In the genomic region with DNA sequence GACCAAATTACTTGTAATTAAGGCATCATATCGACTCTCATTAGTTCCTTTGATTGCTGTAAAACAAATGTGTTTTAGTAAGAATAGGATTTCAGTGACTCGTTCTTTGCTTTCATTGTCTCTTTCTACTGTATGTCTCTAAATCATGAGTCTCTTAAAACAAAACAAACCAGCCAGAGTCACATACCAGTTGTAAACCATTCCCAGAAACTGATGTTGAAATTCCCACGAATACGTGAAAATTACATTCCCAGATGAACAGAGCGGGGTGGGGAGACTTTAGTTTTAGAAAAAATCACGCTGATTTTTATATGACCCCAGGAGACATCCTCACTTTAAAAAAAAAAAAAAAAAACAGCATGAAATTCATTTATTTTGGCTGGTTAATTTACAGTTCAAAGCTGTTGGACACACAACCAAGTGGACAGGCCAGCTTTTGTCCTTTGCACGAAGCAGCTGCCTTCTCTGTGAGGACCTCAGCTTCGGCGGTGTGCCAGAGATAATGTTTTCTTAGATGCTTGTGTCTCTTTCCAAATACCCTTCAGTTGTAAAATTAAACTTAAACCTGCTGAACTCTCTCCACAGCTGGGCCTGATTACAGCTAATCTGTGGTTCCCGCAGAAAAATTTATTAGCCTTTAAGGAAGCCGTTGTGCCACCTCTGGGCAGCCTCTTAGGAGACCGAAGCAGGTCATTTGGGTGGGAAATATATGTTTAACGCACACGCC, we compare ENCODE assay signal across 8 mouse cellular contexts.
A peak's percentile ranks its signal among the peaks of the same experiment; 100 is the strongest.
DNase-seq lines count a peak whose midpoint lies in the region; ATAC-seq lines count a peak whose summit lies in the region.

No protein-coding gene starts in this region.

- H3K36me3 ChIP-seq in embryonic facial prominence, embryonic 14.5 days (ENCODE audit: control insufficient read depth, insufficient read depth, low read length), result no peaks in the 10 kb centered on the region
- H3K36me3 ChIP-seq in hindbrain, embryonic 12.5 days, result no peaks in the 10 kb centered on the region

- no peak for ATAC-seq in embryonic facial prominence, embryonic 14.5 days (ENCODE audit: low read depth)
- no peak for ATAC-seq in hindbrain, embryonic 12.5 days (ENCODE audit: low FRiP score)

- peak; percentile 16 for DNase-seq in adrenal gland, postnatal 10 days
- no peak for DNase-seq in adrenal gland, adult 18-20 months (ENCODE audit: low spot score in 2 of 2)
- DNase-seq in embryonic facial prominence, embryonic 14.5 days (ENCODE audit: low spot score), result peak; percentile 83
- DNase-seq in heart, postnatal 36 days, result peak; percentile 26 to 47
- peak; percentile 42 for DNase-seq in lung, postnatal 14 days
- no peak for DNase-seq in spleen, postnatal 4 days (ENCODE audit: low spot score in 2 of 2)
- no peak for DNase-seq in adrenal gland, adult 8-10 months

- intact Hi-C loops in heart, postnatal 36 days (cut with DNase I), result no loop called here

- H3K4me2 ChIP-seq in embryonic facial prominence, embryonic 14.5 days (ENCODE audit: low read depth, low read length), result peak overlapping the region; percentile 49
- H3K4me2 ChIP-seq in hindbrain, embryonic 12.5 days (replicated peaks), result no peak overlapping the region

- H3K4me3 ChIP-seq in embryonic facial prominence, embryonic 14.5 days (ENCODE audit: low read depth, low read length), result peak overlapping the region; percentile 18
- no peak overlapping the region for H3K4me3 ChIP-seq in hindbrain, embryonic 12.5 days

- H3K9ac ChIP-seq in embryonic facial prominence, embryonic 14.5 days (ENCODE audit: low read depth, low read length), result no peak overlapping the region
- H3K9ac ChIP-seq in hindbrain, embryonic 12.5 days, result no peak overlapping the region

- 38% methylated on average over 14 of the region's 14 CpGs for WGBS in embryonic facial prominence, embryonic 14.5 days
- WGBS in hindbrain, embryonic 12.5 days, result 77% methylated on average over 14 of the region's 14 CpGs

- H3K27ac ChIP-seq in embryonic facial prominence, embryonic 14.5 days (replicated peaks; ENCODE audit: low read depth, low read length), result 0 out of 2 replicates have a peak overlapping the region, but pooled peaks have one; percentile 11
- H3K27ac ChIP-seq in hindbrain, embryonic 12.5 days, result no peak overlapping the region

- no peaks in the 10 kb centered on the region for H3K9me3 ChIP-seq in embryonic facial prominence, embryonic 14.5 days (ENCODE audit: control insufficient read depth, low read length)
- no peaks in the 10 kb centered on the region for H3K9me3 ChIP-seq in hindbrain, embryonic 12.5 days (replicated peaks)

- H3K27me3 ChIP-seq in embryonic facial prominence, embryonic 14.5 days (replicated peaks; ENCODE audit: control insufficient read depth, insufficient read depth, low read length), result no peaks in the 10 kb centered on the region
- no peaks in the 10 kb centered on the region for H3K27me3 ChIP-seq in hindbrain, embryonic 12.5 days

- H3K4me1 ChIP-seq in embryonic facial prominence, embryonic 14.5 days (ENCODE audit: control insufficient read depth, insufficient read depth, low read length), result peaks cover 13% of the 10 kb centered on the region; the same call in 1 of the 2 replicates
- no peaks in the 10 kb centered on the region for H3K4me1 ChIP-seq in hindbrain, embryonic 12.5 days

Comparison
In these comparisons a context has a peak if more than half of its experiments do, and no peak if none do; other contexts are left out.
1. DNase-seq: peak in adrenal gland, postnatal 10 days (single experiment), embryonic facial prominence, embryonic 14.5 days (single experiment), heart, postnatal 36 days (2 of 2) and lung, postnatal 14 days (single experiment); none in adrenal gland, adult 18-20 months (0 of 2), spleen, postnatal 4 days (0 of 2) and adrenal gland, adult 8-10 months (single experiment).